Mouse (Mus musculus): ENCODE measurements around the gene Serp2.

Gene Serp2

DNA sequence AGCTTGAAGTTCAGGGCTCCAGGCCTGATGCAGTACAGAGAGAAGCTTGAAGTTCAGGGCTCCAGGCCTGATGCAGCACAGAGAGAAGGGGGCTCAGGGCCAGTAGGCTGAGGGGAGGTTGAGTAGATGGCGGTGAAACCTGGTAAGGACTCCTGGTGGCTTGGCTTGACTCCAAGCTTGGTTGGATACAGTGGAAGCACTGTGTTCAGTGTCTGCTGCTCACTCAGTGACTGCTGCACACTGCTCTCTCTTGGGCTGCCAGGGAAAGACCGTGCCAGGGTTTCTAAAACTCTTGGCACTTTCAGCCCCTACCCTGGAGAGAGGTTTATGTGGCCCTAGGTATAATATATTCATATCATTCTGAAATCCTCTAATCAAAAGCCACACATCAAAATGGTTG is 67.6 kb downstream of the Serp2 start:
- no peak for DNase-seq

DNA sequence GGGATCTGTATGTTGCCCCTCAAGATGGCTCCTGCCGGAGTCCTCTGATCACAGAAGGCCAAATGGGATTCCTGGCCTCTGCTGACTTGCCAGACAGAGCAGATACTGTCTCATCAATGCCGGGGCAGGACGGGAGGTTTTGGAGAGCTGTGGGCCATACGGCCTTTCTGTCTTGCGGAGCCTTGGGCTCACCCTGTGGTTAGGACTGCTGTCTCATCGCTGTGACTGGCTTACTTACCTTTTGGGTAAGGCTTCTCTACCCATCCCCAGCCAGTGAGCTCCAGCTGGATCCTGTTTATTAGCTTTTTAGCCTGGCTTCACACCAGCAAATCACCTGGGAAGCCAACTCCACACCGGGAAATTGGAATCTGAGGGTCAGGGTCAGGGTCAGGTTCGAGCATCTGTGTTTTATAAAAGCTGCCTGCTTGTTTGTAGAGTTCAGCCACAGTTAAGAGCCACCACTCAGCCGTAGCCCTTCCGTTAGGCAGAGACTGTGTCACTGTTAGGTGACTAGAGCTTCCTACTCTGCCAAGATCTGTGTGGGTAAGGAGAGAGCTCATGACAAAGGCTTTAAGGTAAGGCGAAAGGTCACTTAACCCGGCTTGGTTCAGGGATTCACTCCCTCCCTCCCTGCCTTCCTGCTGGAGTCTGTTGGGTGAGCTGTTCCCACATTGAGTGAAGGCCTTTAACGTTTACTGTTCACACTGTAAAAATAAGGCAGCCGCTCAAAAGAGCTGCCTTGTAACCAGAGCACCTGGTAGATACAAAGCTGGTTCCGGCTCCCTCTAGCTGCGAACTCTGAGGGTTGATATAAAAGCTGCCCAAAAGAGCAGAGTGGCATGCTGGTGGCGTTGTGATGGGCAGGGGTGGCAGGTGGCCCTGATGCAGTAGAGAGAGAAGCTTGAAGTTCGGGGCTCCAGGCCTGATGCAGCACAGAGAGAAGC is 68.3 kb downstream of the Serp2 start:
- no peak for DNase-seq

DNA sequence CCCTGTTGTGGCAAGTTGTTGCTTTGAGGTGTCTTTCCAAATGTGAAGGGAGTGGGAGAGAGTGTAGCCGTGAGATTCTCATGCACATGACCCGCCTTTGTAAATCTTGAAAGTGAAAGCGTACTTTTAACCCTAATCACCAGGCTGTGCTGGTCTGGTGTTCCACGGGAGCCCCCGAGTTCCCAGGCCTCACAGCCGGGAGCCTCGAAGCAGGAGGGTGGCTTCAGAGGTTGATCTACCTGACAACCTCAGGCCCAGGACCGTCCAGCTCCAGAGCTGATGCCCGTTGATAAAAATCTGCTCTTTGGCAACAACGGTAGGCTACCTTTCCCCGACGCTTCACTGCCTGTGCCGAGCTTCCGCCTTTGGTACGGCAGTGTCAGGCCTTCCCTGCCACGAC is 69.1 kb downstream of the Serp2 start:
- DNase-seq = no peak

DNA sequence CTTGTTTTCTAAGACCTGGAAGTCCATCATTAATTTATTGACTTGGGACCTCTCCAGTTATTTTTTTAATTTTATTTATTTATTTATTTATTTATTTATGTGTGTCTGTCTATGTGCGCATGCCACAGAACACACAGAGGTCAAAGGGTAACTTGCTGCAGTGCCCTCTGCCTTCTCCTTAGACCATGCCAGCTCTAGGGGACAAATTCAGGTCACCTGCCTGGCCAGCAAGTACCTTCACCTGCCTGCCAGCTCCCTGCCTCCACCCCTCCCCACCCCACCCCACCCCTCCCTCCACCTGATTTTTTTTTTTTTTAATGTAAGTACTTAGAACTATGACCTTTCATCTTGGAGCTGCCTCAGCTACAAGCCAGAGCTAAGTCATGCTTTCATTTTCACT is 73.0 kb downstream of the Serp2 start:
- no peak for DNase-seq

Data from kidney, adult 18-20 months (tissue).